Mouse (Mus musculus): ENCODE results near the gene Slc35g3.

Gene Slc35g3

GRCm38 (mm10) chr11:69761868-69762267 lies at the start of gene Slc35g3:
Slc35g3 (minus strand) TSS chr11:69761968.
- DNase-seq (ENCODE audit: low read depth, low spot score), result no peak

- no peak for DNase-seq (ENCODE audit: low read depth, low spot score)
These were observed 48.5 kb upstream of the Slc35g3 start for GRCm38 (mm10) chr11:69810280-69810679.

- DNase-seq (ENCODE audit: low read depth, low spot score), result no peak
These were observed 45.9 kb upstream of the Slc35g3 start for GRCm38 (mm10) chr11:69807641-69808040.

- no peak for DNase-seq (ENCODE audit: low read depth, low spot score)
These were observed 44.6 kb upstream of the Slc35g3 start for GRCm38 (mm10) chr11:69806378-69806777.

- no peak for DNase-seq (ENCODE audit: low read depth, low spot score)
These were observed 43.5 kb upstream of the Slc35g3 start, which contains the start of gene Tmem102 for GRCm38 (mm10) chr11:69804972-69805909. Tmem102 (minus strand) TSS chr11:69805624.

GRCm38 (mm10) chr11:69804652-69804940 lies 42.8 kb upstream of the Slc35g3 start:
- no peak for DNase-seq (ENCODE audit: low read depth, low spot score)

GRCm38 (mm10) chr11:69803786-69804651 lies 42.3 kb upstream of the Slc35g3 start:
- peak; percentile 74 for DNase-seq (ENCODE audit: low read depth, low spot score)

GRCm38 (mm10) chr11:69803328-69803727 lies 41.6 kb upstream of the Slc35g3 start:
- DNase-seq (ENCODE audit: low read depth, low spot score), result no peak

GRCm38 (mm10) chr11:69802648-69803105 lies 40.9 kb upstream of the Slc35g3 start:
- DNase-seq (ENCODE audit: low read depth, low spot score), result peak; percentile 41

GRCm38 (mm10) chr11:69801379-69801977 lies 39.7 kb upstream of the Slc35g3 start, which contains the start of gene Fgf11:
Fgf11 (minus strand) TSS chr11:69801857.
- no peak for DNase-seq (ENCODE audit: low read depth, low spot score)

GRCm38 (mm10) chr11:69800392-69801197 lies 38.8 kb upstream of the Slc35g3 start:
- peak; percentile 84 for DNase-seq (ENCODE audit: low read depth, low spot score)

- no peak for DNase-seq (ENCODE audit: low read depth, low spot score)
These were observed 38.3 kb upstream of the Slc35g3 start for GRCm38 (mm10) chr11:69800138-69800391.

GRCm38 (mm10) chr11:69799394-69800137 lies 37.8 kb upstream of the Slc35g3 start:
- DNase-seq (ENCODE audit: low read depth, low spot score), result peak; percentile 50

GRCm38 (mm10) chr11:69797924-69798323 lies 36.2 kb upstream of the Slc35g3 start:
- DNase-seq (ENCODE audit: low read depth, low spot score), result no peak

- DNase-seq (ENCODE audit: low read depth, low spot score), result no peak
These were observed 34.2 kb upstream of the Slc35g3 start for GRCm38 (mm10) chr11:69795983-69796435.

GRCm38 (mm10) chr11:69795168-69795982 lies 33.6 kb upstream of the Slc35g3 start, which contains the start of gene Chrnb1:
Chrnb1 (minus strand) TSS chr11:69795943.
- peak; percentile 93 for DNase-seq (ENCODE audit: low read depth, low spot score)

- DNase-seq (ENCODE audit: low read depth, low spot score), result no peak
These were observed 31.7 kb upstream of the Slc35g3 start for GRCm38 (mm10) chr11:69793429-69793828.

GRCm38 (mm10) chr11:69791420-69791819 lies 29.7 kb upstream of the Slc35g3 start:
- no peak for DNase-seq (ENCODE audit: low read depth, low spot score)

- DNase-seq (ENCODE audit: low read depth, low spot score), result no peak
These were observed 27.7 kb upstream of the Slc35g3 start for GRCm38 (mm10) chr11:69789431-69789830.

Measured in mesoderm, embryonic 11.5 days (tissue).